Mouse (Mus musculus): Measurements from ENCODE around the gene Spesp1. TPM values are rescaled to one million over a fixed set of nuclear protein-coding genes. Genes with fewer than 3 reads are reported as not detected.

The Spesp1 gene
- total and polyA plus RNA-seq, 3 experiments: 0.22 TPM; not detected in 2

GRCm38 (mm10) chr9:62269161-62269560, 12.8 kb downstream of the Spesp1 start:
- no peak for TF ChIP-seq CTCF (IDR thresholded peaks at IDR 0.05; ENCODE audit: low read depth, low read length)
- TF ChIP-seq POLR2AphosphoS5 (IDR thresholded peaks at IDR 0.05; ENCODE audit: insufficient replicate concordance, low read depth, low read length): no peak
- Histone ChIP-seq H3K4me3 (ENCODE audit: low read depth, low read length) (no peak overlapping the region), H3K4me1 (ENCODE audit: insufficient read depth, low read depth, low read length) (peaks cover 9% of the 10 kb centered on the region), H3K9me3 (replicated peaks) (no peaks in the 10 kb centered on the region), H3K27me3 (ENCODE audit: insufficient read depth, low read length) (no peaks in the 10 kb centered on the region), H3K36me3 (replicated peaks) (no peaks in the 10 kb centered on the region)
- DNase-seq (ENCODE audit: low spot score) (no peak), ATAC-seq (ENCODE audit: extremely low read depth, insufficient number of reproducible peaks, low FRiP score, poor library complexity, severe bottlenecking) (no peak)

- ATAC-seq (ENCODE audit: extremely low read depth, insufficient number of reproducible peaks, low FRiP score, poor library complexity, severe bottlenecking): peak; percentile 98
These were observed 16.7 kb downstream of the Spesp1 start for GRCm38 (mm10) chr9:62265278-62265677.

DNA sequence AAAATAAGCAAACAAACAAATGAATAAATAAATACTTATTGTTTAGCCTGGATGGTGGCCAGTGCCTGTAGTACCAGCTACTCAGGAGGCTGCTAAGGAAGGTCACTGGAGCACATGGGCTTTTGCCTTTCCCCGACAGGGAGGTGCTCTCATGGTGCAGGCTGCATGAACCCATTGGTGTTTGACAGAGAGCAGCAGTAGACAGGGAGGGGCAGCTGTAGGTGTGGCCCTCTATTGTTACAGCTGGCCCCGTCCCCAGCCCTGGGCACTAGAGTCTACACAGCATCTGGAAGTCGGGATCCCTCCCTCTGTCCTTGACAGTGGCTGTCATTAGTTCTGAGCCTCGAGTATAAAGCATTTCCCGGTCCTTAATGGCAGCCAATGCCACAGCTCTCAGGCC, 18.4 kb downstream of the Spesp1 start:
- Histone ChIP-seq H3K4me1 (ENCODE audit: insufficient read depth, low read depth, low read length) (peaks cover 18% of the 10 kb centered on the region), H3K36me3 (replicated peaks) (no peaks in the 10 kb centered on the region), H3K4me3 (ENCODE audit: low read depth, low read length) (no peak overlapping the region), H3K27me3 (ENCODE audit: insufficient read depth, low read length) (peaks cover 3% of the 10 kb centered on the region; the same call in 1 of the 2 replicates), H3K9me3 (replicated peaks) (no peaks in the 10 kb centered on the region; the same call in 1 of the 2 replicates)
- no peak for TF ChIP-seq POLR2AphosphoS5 (IDR thresholded peaks at IDR 0.05; ENCODE audit: insufficient replicate concordance, low read depth, low read length)
- TF ChIP-seq GATA1 (IDR thresholded peaks at IDR 0.05; ENCODE audit: borderline replicate concordance, low read length): no peak
- no peak for TF ChIP-seq GATA2 (IDR thresholded peaks at IDR 0.05; ENCODE audit: borderline replicate concordance, low read depth, low read length)
- DNase-seq (ENCODE audit: low spot score) (no peak), ATAC-seq (ENCODE audit: extremely low read depth, insufficient number of reproducible peaks, low FRiP score, poor library complexity, severe bottlenecking) (no peak)

More at GRCm38 (mm10) chr9:62265278-62265677, 16.7 kb downstream of the Spesp1 start:
- peak; percentile 42 for DNase-seq (ENCODE audit: low spot score)
- H3K4me1 ChIP-seq (ENCODE audit: insufficient read depth, low read depth, low read length): peaks cover 18% of the 10 kb centered on the region
- H3K36me3 ChIP-seq (replicated peaks): no peaks in the 10 kb centered on the region
- no peaks in the 10 kb centered on the region for H3K9me3 ChIP-seq (replicated peaks)
- H3K4me3 ChIP-seq (ENCODE audit: low read depth, low read length): no peak overlapping the region; the same call in 1 of the 2 replicates
- TF ChIP-seq GATA1 (IDR thresholded peaks at IDR 0.05; ENCODE audit: borderline replicate concordance, low read length) (no peak), TAL1 (conservative IDR thresholded peaks at IDR 0.05; ENCODE audit: low read depth, low read length) (peak; percentile 51; the same call in 1 of the 2 replicates)
- peaks cover 3% of the 10 kb centered on the region; the same call in 1 of the 2 replicates for H3K27me3 ChIP-seq (ENCODE audit: insufficient read depth, low read length)

- peaks cover 18% of the 10 kb centered on the region for H3K4me1 ChIP-seq (ENCODE audit: insufficient read depth, low read depth, low read length)
- TF ChIP-seq GATA1 (IDR thresholded peaks at IDR 0.05; ENCODE audit: borderline replicate concordance, low read length) (no peak), GATA2 (IDR thresholded peaks at IDR 0.05; ENCODE audit: borderline replicate concordance, low read depth, low read length) (no peak), TAL1 (conservative IDR thresholded peaks at IDR 0.05; ENCODE audit: low read depth, low read length) (no peak), POLR2AphosphoS5 (IDR thresholded peaks at IDR 0.05; ENCODE audit: insufficient replicate concordance, low read depth, low read length) (no peak), CTCF (IDR thresholded peaks at IDR 0.05; ENCODE audit: low read depth, low read length) (no peak)
- H3K27me3 ChIP-seq (ENCODE audit: insufficient read depth, low read length): peaks cover 3% of the 10 kb centered on the region; the same call in 1 of the 2 replicates
- ATAC-seq (ENCODE audit: extremely low read depth, insufficient number of reproducible peaks, low FRiP score, poor library complexity, severe bottlenecking) (no peak), DNase-seq (ENCODE audit: low spot score) (no peak)
- no peak overlapping the region for H3K4me3 ChIP-seq (ENCODE audit: low read depth, low read length)
- H3K9me3 ChIP-seq (replicated peaks): no peaks in the 10 kb centered on the region; the same call in 1 of the 2 replicates
- no peaks in the 10 kb centered on the region for H3K36me3 ChIP-seq (replicated peaks)
These were observed 20.6 kb downstream of the Spesp1 start for GRCm38 (mm10) chr9:62261406-62261805.

- Histone ChIP-seq H3K4me3 (ENCODE audit: low read depth, low read length) (no peak overlapping the region), H3K9me3 (replicated peaks) (no peaks in the 10 kb centered on the region; the same call in 1 of the 2 replicates), H3K4me1 (ENCODE audit: insufficient read depth, low read depth, low read length) (peaks cover 18% of the 10 kb centered on the region), H3K36me3 (replicated peaks) (no peaks in the 10 kb centered on the region), H3K27me3 (ENCODE audit: insufficient read depth, low read length) (peaks cover 3% of the 10 kb centered on the region; the same call in 1 of the 2 replicates)
- no peak for DNase-seq (ENCODE audit: low spot score)
- no peak for ATAC-seq (ENCODE audit: extremely low read depth, insufficient number of reproducible peaks, low FRiP score, poor library complexity, severe bottlenecking)
- no peak for TF ChIP-seq POLR2AphosphoS5 (IDR thresholded peaks at IDR 0.05; ENCODE audit: insufficient replicate concordance, low read depth, low read length)
These were observed 21.0 kb downstream of the Spesp1 start for GRCm38 (mm10) chr9:62261006-62261405.

DNA sequence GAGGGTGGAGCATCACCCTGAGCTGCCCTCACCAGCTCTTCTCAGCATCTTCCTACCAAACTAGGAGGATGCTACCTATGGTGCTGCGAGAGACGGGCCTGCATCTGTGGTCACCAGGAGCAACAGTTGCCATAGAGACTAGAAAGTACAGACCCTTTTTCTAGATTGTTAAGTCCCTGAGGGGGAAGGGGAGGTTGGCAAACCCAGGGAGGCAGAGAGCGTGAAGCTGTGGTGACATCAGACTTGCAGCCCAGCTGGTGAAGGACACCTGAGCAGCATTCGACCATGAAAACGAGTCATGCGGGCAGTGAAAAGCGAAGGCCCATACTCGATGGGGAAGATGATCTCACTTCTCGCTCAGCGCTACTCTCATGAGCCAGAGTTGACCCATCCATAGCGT, 24.0 kb downstream of the Spesp1 start:
- Histone ChIP-seq H3K9me3 (replicated peaks) (no peaks in the 10 kb centered on the region; the same call in 1 of the 2 replicates), H3K4me3 (ENCODE audit: low read depth, low read length) (no peak overlapping the region), H3K36me3 (replicated peaks) (no peaks in the 10 kb centered on the region), H3K27me3 (ENCODE audit: insufficient read depth, low read length) (peaks cover 6% of the 10 kb centered on the region; the same call in 1 of the 2 replicates), H3K4me1 (ENCODE audit: insufficient read depth, low read depth, low read length) (0 out of 2 replicates have a peak, but pooled peaks cover 6% of the 10 kb centered on the region)
- no peak for DNase-seq (ENCODE audit: low spot score)
- ATAC-seq (ENCODE audit: extremely low read depth, insufficient number of reproducible peaks, low FRiP score, poor library complexity, severe bottlenecking): no peak
- TF ChIP-seq TAL1 (conservative IDR thresholded peaks at IDR 0.05; ENCODE audit: low read depth, low read length) (no peak), GATA1 (IDR thresholded peaks at IDR 0.05; ENCODE audit: borderline replicate concordance, low read length) (no peak), GATA2 (IDR thresholded peaks at IDR 0.05; ENCODE audit: borderline replicate concordance, low read depth, low read length) (no peak), CTCF (IDR thresholded peaks at IDR 0.05; ENCODE audit: low read depth, low read length) (no peak), POLR2AphosphoS5 (IDR thresholded peaks at IDR 0.05; ENCODE audit: insufficient replicate concordance, low read depth, low read length) (no peak)

Data from G1E (cell line).